Mouse (Mus musculus) kidney, adult 2 months (tissue): ENCODE data around the gene Erich3. TPM values are rescaled to one million over a fixed set of nuclear protein-coding genes. Genes with fewer than 3 reads are reported as not detected.
A peak's percentile ranks its signal among the peaks of the same experiment; 100 is the strongest.

Source experiments
- DNase-seq: peaks from one replicate; pipeline ENCODE4 v3.0.0; 2021
- H3K27ac ChIP-seq: fragments of 200-500 bp; 2 replicates; pipeline ENCODE4 v1.5.1; 2012; ENCODE audit warnings: low read depth, low read length, control low read depth, inconsistent platforms; ENCODE audit not compliant: insufficient read depth
- H3K27me3 ChIP-seq: fragments of 200-500 bp; replicated peaks from 2 replicates; pipeline ENCODE4 v1.6.1; 2012; ENCODE audit warnings: mild to moderate bottlenecking, moderate library complexity, low read length, inconsistent platforms; ENCODE audit not compliant: control insufficient read depth, insufficient read depth
- H3K36me3 ChIP-seq: fragments of 200-500 bp; 2 replicates; pipeline ENCODE4 v1.6.1; 2012; ENCODE audit warnings: mild to moderate bottlenecking, moderate library complexity, low read length, inconsistent platforms; ENCODE audit not compliant: control insufficient read depth, insufficient read depth
- H3K4me1 ChIP-seq: fragments of 200-500 bp; 2 replicates; pipeline ENCODE4 v1.6.1; 2011; ENCODE audit warnings: low read length; ENCODE audit not compliant: control insufficient read depth, insufficient read depth
- H3K4me3 ChIP-seq: fragments of 200-500 bp; 2 replicates; pipeline ENCODE4 v1.5.1; 2011; ENCODE audit warnings: mild to moderate bottlenecking, low read depth, low read length, control low read depth; ENCODE audit not compliant: insufficient read depth
- CTCF ChIP-seq: fragments of 200-500 bp; conservative IDR thresholded peaks from 2 replicates; pipeline ENCODE4 v1.5.1; 2011; ENCODE audit warnings: low read depth, mild to moderate bottlenecking, control low read depth, low read length, moderate library complexity, mixed read lengths; ENCODE audit not compliant: insufficient read depth, insufficient read length
- POLR2A ChIP-seq: fragments of 200-500 bp; IDR thresholded peaks from one replicate; pipeline ENCODE4 v1.6.1; 2011; ENCODE audit warnings: low read depth, low read length, control low read depth
- WGBS: fragments of 180-500 bp; shearing (Covaris S2); methylation state at CpG from one replicate; pipeline ENCODE4 v1.1.7; 2018; 5-methylcytosine and 5-hydroxymethylcytosine counted together
- polyA plus RNA-seq: library from polyadenylated mRNA; depleted of rRNA; stranded (reverse); fragments of >200 nt; gene quantifications from 2 replicates; pipeline ENCODE4 v1.2.3, GENCODE M21; 2012

Gene Erich3
- polyA plus RNA-seq, 1 experiment, result 0.19 TPM

DNA sequence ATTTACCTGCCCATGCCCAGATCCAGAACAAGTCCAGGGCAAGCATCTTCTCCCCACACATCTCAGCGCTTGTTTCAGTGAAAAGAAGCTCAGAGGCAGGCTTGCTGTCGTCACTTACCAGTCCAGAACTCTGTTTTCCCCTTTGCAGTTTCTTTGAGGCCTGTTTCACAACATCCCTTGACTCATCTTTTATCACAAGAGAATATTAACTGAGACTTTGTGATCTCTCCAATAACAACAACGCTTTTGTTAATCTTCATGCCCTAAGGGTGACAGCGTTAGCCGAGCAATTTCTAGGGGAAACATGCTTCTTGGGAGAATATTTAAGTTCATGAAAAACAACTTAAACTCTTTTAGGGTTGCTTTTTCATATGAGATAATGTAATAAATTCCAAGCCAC is 7.9 kb upstream of the Erich3 start:
- no peaks in the 10 kb centered on the region for H3K4me1 ChIP-seq
- no peaks in the 10 kb centered on the region for H3K27me3 ChIP-seq
- no peak overlapping the region for H3K4me3 ChIP-seq
- H3K27ac ChIP-seq, result no peak overlapping the region
- no peaks in the 10 kb centered on the region for H3K36me3 ChIP-seq
- no peak for TF ChIP-seq CTCF
- TF ChIP-seq POLR2A, result no peak
- 92% methylated on average over 5 of the region's 5 CpGs for WGBS
- DNase-seq, result no peak

GRCm38 (mm10) chr3:154663976-154664581 is 420 bp downstream of the Erich3 start:
- Histone ChIP-seq H3K27ac (no peak overlapping the region), H3K4me3 (no peak overlapping the region), H3K36me3 (no peaks in the 10 kb centered on the region), H3K27me3 (no peaks in the 10 kb centered on the region; the same call in 1 of the 2 replicates), H3K4me1 (no peaks in the 10 kb centered on the region)
- no peak for TF ChIP-seq POLR2A
- WGBS, result 9% methylated on average over 27 of the region's 27 CpGs
- peak; percentile 7 for DNase-seq

- no peaks in the 10 kb centered on the region; the same call in 1 of the 2 replicates for H3K27me3 ChIP-seq
- TF ChIP-seq POLR2A (no peak), CTCF (no peak)
- no peak for DNase-seq
- H3K4me3 ChIP-seq, result no peak overlapping the region
- H3K36me3 ChIP-seq, result no peaks in the 10 kb centered on the region
- 46% methylated on average over 4 of the region's 4 CpGs for WGBS
- H3K4me1 ChIP-seq, result no peaks in the 10 kb centered on the region
- H3K27ac ChIP-seq, result no peak overlapping the region
These were observed 977 bp downstream of the Erich3 start for GRCm38 (mm10) chr3:154664636-154665035.

GRCm38 (mm10) chr3:154668485-154668884 is 4.8 kb downstream of the Erich3 start:
- Histone ChIP-seq H3K4me1 (no peaks in the 10 kb centered on the region), H3K36me3 (no peaks in the 10 kb centered on the region), H3K27me3 (no peaks in the 10 kb centered on the region; the same call in 1 of the 2 replicates), H3K27ac (no peak overlapping the region), H3K4me3 (no peak overlapping the region)
- TF ChIP-seq CTCF (no peak), POLR2A (no peak)
- 83% methylated on average over 3 of the region's 3 CpGs for WGBS
- DNase-seq, result no peak

DNA sequence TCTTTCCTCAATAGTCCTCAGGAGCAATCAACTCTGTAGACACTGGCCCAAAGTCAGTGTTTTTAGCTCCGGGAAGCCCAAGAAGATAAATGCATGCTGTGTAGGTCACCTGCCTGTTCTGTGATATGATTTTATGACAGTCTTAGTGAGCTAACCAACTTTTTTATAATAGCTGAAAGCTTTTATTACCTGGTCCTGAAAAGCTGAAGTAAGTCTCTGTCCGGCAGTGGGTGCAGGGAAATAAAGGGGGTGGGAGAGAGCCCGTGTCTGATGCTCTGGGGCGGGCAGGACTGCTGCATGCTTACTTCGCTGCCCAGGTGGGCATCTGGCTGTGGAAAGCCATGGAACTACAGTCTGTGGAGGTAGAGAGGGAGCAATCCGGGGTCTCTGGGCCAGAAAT is 6.9 kb downstream of the Erich3 start:
- Histone ChIP-seq H3K27ac (no peak overlapping the region), H3K4me1 (no peaks in the 10 kb centered on the region), H3K4me3 (no peak overlapping the region), H3K36me3 (no peaks in the 10 kb centered on the region), H3K27me3 (no peaks in the 10 kb centered on the region; the same call in 1 of the 2 replicates)
- DNase-seq, result no peak
- TF ChIP-seq CTCF (no peak), POLR2A (no peak)
- 89% methylated on average over 6 of the region's 6 CpGs for WGBS

GRCm38 (mm10) chr3:154671013-154671412 is 7.4 kb downstream of the Erich3 start:
- TF ChIP-seq POLR2A (no peak), CTCF (no peak)
- Histone ChIP-seq H3K36me3 (no peaks in the 10 kb centered on the region), H3K4me1 (no peaks in the 10 kb centered on the region), H3K4me3 (no peak overlapping the region), H3K27ac (no peak overlapping the region), H3K27me3 (no peaks in the 10 kb centered on the region)
- DNase-seq, result no peak
- 71% methylated on average over 5 of the region's 5 CpGs for WGBS

- H3K36me3 ChIP-seq, result no peaks in the 10 kb centered on the region
- WGBS, result 57% methylated on average over 8 of the region's 8 CpGs
- H3K4me3 ChIP-seq, result no peak overlapping the region
- H3K4me1 ChIP-seq, result no peaks in the 10 kb centered on the region
- H3K27ac ChIP-seq, result no peak overlapping the region
- TF ChIP-seq CTCF, result no peak
- no peak for TF ChIP-seq POLR2A
- no peaks in the 10 kb centered on the region for H3K27me3 ChIP-seq
- DNase-seq, result no peak
These were observed 9.7 kb downstream of the Erich3 start for GRCm38 (mm10) chr3:154673326-154673725.

DNA sequence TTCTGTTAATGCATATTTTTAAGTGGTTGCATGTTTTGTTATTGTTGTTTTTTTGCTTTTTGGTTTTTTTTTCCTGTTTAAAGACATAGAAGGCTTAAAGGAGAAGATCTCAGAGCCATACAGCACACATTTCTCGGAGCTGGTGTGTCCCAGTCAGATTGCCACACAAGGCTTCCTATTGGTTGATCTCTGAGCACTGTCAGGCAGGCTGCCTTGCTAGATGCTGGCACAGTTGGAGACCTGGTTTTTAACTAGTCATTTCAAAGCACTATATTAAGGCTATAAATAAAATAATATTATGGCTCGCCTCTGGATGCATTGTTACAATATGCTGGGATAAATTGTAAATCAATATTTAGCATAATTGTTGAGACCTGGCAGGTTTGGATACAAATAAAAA is 18.9 kb downstream of the Erich3 start:
- Histone ChIP-seq H3K36me3 (no peaks in the 10 kb centered on the region), H3K27ac (no peak overlapping the region), H3K4me3 (no peak overlapping the region), H3K27me3 (no peaks in the 10 kb centered on the region), H3K4me1 (no peaks in the 10 kb centered on the region)
- no peak for DNase-seq
- WGBS, result 65% methylated on average over 2 of the region's 2 CpGs
- TF ChIP-seq POLR2A (no peak), CTCF (no peak)
